Mouse (Mus musculus) megakaryocyte-erythroid progenitor cell, adult 5-6 weeks (primary cell): ENCODE measurements around the gene Fgfr2. TPM values are rescaled to one million over a fixed set of nuclear protein-coding genes. Genes with fewer than 3 reads are reported as not detected.

Source experiments
- ATAC-seq: replicated peaks from 2 replicates; pipeline ENCODE4 v1.8.0; 2016; ENCODE audit warnings: mild to moderate bottlenecking, inconsistent platforms; ENCODE audit not compliant: severe bottlenecking, poor library complexity, low FRiP score, low TSS enrichment
- total RNA-seq, 2 experiments: library from RNA; stranded (forward) in 1 of 2; stranded (reverse) in 1 of 2; fragments of 200-1000, 215-1000 nt in 1 of 2; fragments of >200 nt in 1 of 2; fragmentation: Nextera tagmentation in 1 of 2; gene quantifications; 2 replicates each; pipeline ENCODE4 v1.2.3; 2014 to 2017

Gene Fgfr2
- total RNA-seq, 2 experiments from 2014 or later = not detected

- ATAC-seq = no peak
These were observed 636.6 kb downstream of the Fgfr2 start for GRCm38 (mm10) chr7:132486403-132487178.

- ATAC-seq = no peak
These were observed 638.7 kb downstream of the Fgfr2 start for GRCm38 (mm10) chr7:132484424-132484823.

- no peak for ATAC-seq
These were observed 642.3 kb downstream of the Fgfr2 start for GRCm38 (mm10) chr7:132480696-132481306.

- no peak for ATAC-seq
These were observed 644.8 kb downstream of the Fgfr2 start for GRCm38 (mm10) chr7:132478295-132478809.

GRCm38 (mm10) chr7:132477753-132478152 is 645.4 kb downstream of the Fgfr2 start:
- ATAC-seq = no peak

GRCm38 (mm10) chr7:132476491-132476890 is 646.7 kb downstream of the Fgfr2 start:
- no peak for ATAC-seq

- peak; percentile 85 for ATAC-seq
These were observed 648.1 kb downstream of the Fgfr2 start for GRCm38 (mm10) chr7:132475069-132475468.

- ATAC-seq = no peak; the same call in 1 of the 2 replicates
These were observed 651.8 kb downstream of the Fgfr2 start for GRCm38 (mm10) chr7:132471327-132471726.

GRCm38 (mm10) chr7:132468391-132468790 is 654.8 kb downstream of the Fgfr2 start:
- no peak for ATAC-seq

GRCm38 (mm10) chr7:132465897-132466296 is 657.3 kb downstream of the Fgfr2 start:
- no peak for ATAC-seq

GRCm38 (mm10) chr7:132464894-132465293 is 658.3 kb downstream of the Fgfr2 start:
- ATAC-seq = no peak

GRCm38 (mm10) chr7:132458493-132458892 is 664.7 kb downstream of the Fgfr2 start:
- no peak for ATAC-seq

GRCm38 (mm10) chr7:132455071-132455720 is 668.0 kb downstream of the Fgfr2 start:
- ATAC-seq = no peak

- ATAC-seq = no peak; the same call in 1 of the 2 replicates
These were observed 673.0 kb downstream of the Fgfr2 start for GRCm38 (mm10) chr7:132449891-132450735.

GRCm38 (mm10) chr7:132448511-132449154 is 674.5 kb downstream of the Fgfr2 start:
- ATAC-seq = no peak

GRCm38 (mm10) chr7:132447558-132447957 is 675.6 kb downstream of the Fgfr2 start:
- no peak for ATAC-seq

- ATAC-seq = no peak
These were observed 676.3 kb downstream of the Fgfr2 start for GRCm38 (mm10) chr7:132446841-132447240.

- ATAC-seq = no peak
These were observed 678.9 kb downstream of the Fgfr2 start for GRCm38 (mm10) chr7:132444221-132444620.

GRCm38 (mm10) chr7:132443769-132444168 is 679.4 kb downstream of the Fgfr2 start:
- no peak for ATAC-seq
